Mouse (Mus musculus) heart, embryonic 12.5 days (tissue): ENCODE data around the gene Mrps21. TPM values are rescaled to one million over a fixed set of nuclear protein-coding genes. Genes with fewer than 3 reads are reported as not detected.
"Not testable (repeated sequence)": the region's sequence is repeated elsewhere in the genome, so short reads cannot be mapped to it uniquely, and the experiment has no call there.

Experiments used
- ATAC-seq: fragments of 200-750 bp; cut with Nextera tagmentation; 2 replicates; pipeline ENCODE4 v1.8.0; 2017; ENCODE audit warnings: moderate TSS enrichment, moderate library complexity; ENCODE audit not compliant: insufficient number of reproducible peaks, low FRiP score
- H3K27ac ChIP-seq: fragments of 300-500 bp; sonication (generic); 2 replicates; pipeline ENCODE4 v1.5.1; 2016; ENCODE audit warnings: mild to moderate bottlenecking, moderate library complexity; ENCODE audit not compliant: poor library complexity, severe bottlenecking
- H3K27me3 ChIP-seq: fragments of 300-500 bp; sonication (generic); replicated peaks from 2 replicates; pipeline ENCODE4 v1.6.1; 2016; ENCODE audit warnings: mild to moderate bottlenecking, moderate library complexity
- H3K36me3 ChIP-seq: fragments of 300-500 bp; sonication (generic); 2 replicates; pipeline ENCODE4 v1.6.1; 2016; ENCODE audit warnings: mild to moderate bottlenecking, moderate library complexity
- H3K4me1 ChIP-seq: fragments of 300-500 bp; sonication (generic); replicated peaks from 2 replicates; pipeline ENCODE4 v1.6.1; 2016; ENCODE audit warnings: mild to moderate bottlenecking
- H3K4me2 ChIP-seq: fragments of 300-500 bp; sonication (generic); 2 replicates; pipeline ENCODE4 v1.6.1; 2016; ENCODE audit warnings: mild to moderate bottlenecking, moderate library complexity
- H3K4me3 ChIP-seq: fragments of 300-500 bp; sonication (generic); 2 replicates; pipeline ENCODE4 v1.5.1; 2016; ENCODE audit warnings: mild to moderate bottlenecking
- H3K9ac ChIP-seq: fragments of 300-500 bp; sonication (generic); 2 replicates; pipeline ENCODE4 v1.6.1; 2016; ENCODE audit warnings: mild to moderate bottlenecking, moderate library complexity
- H3K9me3 ChIP-seq: fragments of 300-500 bp; sonication (generic); replicated peaks from 2 replicates; pipeline ENCODE4 v1.6.1; 2016; ENCODE audit warnings: mild to moderate bottlenecking, moderate library complexity
- WGBS: fragments of 180-500 bp; shearing (Covaris S2); methylation state at CpG from one replicate; pipeline ENCODE4 v1.1.7; 2016; 5-methylcytosine and 5-hydroxymethylcytosine counted together
- polyA plus RNA-seq: library from polyadenylated mRNA; unstranded; fragments of >200 nt; fragmentation: Nextera tagmentation; extraction: Ambion mirVana; gene quantifications from 2 replicates; pipeline ENCODE4 v1.2.1, GENCODE M21; 2016

Mrps21 gene
- polyA plus RNA-seq, 1 experiment from 2014 or later, result 408 TPM

GRCm38 (mm10) chr3:95866071-95866470, 5.2 kb downstream of the Mrps21 start:
- ATAC-seq, result no peak
- no peaks in the 10 kb centered on the region for H3K27me3 ChIP-seq
- WGBS, result 84% methylated on average over 5 of the region's 5 CpGs
- no peaks in the 10 kb centered on the region for H3K9me3 ChIP-seq
- peaks cover 9% of the 10 kb centered on the region for H3K4me1 ChIP-seq
- H3K36me3 ChIP-seq, result peaks cover 58% of the 10 kb centered on the region
- no peak overlapping the region for H3K4me3 ChIP-seq
- no peak overlapping the region for H3K27ac ChIP-seq
- H3K4me2 ChIP-seq, result no peak overlapping the region
- no peak overlapping the region for H3K9ac ChIP-seq

GRCm38 (mm10) chr3:95865571-95865970, 5.7 kb downstream of the Mrps21 start:
- Histone ChIP-seq H3K36me3 (peaks cover 58% of the 10 kb centered on the region), H3K9me3 (no peaks in the 10 kb centered on the region), H3K4me1 (peaks cover 7% of the 10 kb centered on the region), H3K4me2 (no peak overlapping the region), H3K27me3 (no peaks in the 10 kb centered on the region), H3K4me3 (no peak overlapping the region), H3K9ac (no peak overlapping the region), H3K27ac (no peak overlapping the region)
- WGBS, result 84% methylated on average over 20 of the region's 20 CpGs
- no peak for ATAC-seq

GRCm38 (mm10) chr3:95865050-95865449, 6.3 kb downstream of the Mrps21 start:
- Histone ChIP-seq H3K4me3 (no peak overlapping the region), H3K9ac (no peak overlapping the region), H3K4me1 (peaks cover 3% of the 10 kb centered on the region; the same call in 1 of the 2 replicates), H3K27ac (no peak overlapping the region), H3K4me2 (no peak overlapping the region), H3K9me3 (no peaks in the 10 kb centered on the region), H3K36me3 (peaks cover 56% of the 10 kb centered on the region), H3K27me3 (no peaks in the 10 kb centered on the region)
- no peak for ATAC-seq
- WGBS, result 79% methylated on average over 5 of the region's 5 CpGs

- Histone ChIP-seq H3K27ac (no peak overlapping the region), H3K4me3 (no peak overlapping the region), H3K4me1 (peaks cover 3% of the 10 kb centered on the region; the same call in 1 of the 2 replicates), H3K9ac (no peak overlapping the region), H3K36me3 (peaks cover 42% of the 10 kb centered on the region), H3K4me2 (no peak overlapping the region), H3K27me3 (no peaks in the 10 kb centered on the region), H3K9me3 (no peaks in the 10 kb centered on the region)
- ATAC-seq, result no peak
- 67% methylated on average over 7 of the region's 7 CpGs for WGBS
These were observed 7.7 kb downstream of the Mrps21 start for GRCm38 (mm10) chr3:95863578-95863977.

GRCm38 (mm10) chr3:95861796-95862195, 9.5 kb downstream of the Mrps21 start:
- no peaks in the 10 kb centered on the region for H3K9me3 ChIP-seq
- 50% methylated on average over 2 of the region's 2 CpGs for WGBS
- 0 out of 2 replicates have a peak, but pooled peaks have one; percentile 11 for ATAC-seq
- H3K36me3 ChIP-seq, result peaks cover 33% of the 10 kb centered on the region
- no peaks in the 10 kb centered on the region for H3K27me3 ChIP-seq
- H3K4me1 ChIP-seq, result peaks cover 3% of the 10 kb centered on the region; the same call in 1 of the 2 replicates
- no peak overlapping the region for H3K4me3 ChIP-seq
- H3K4me2 ChIP-seq, result no peak overlapping the region
- no peak overlapping the region for H3K9ac ChIP-seq
- H3K27ac ChIP-seq, result no peak overlapping the region

- Histone ChIP-seq H3K9me3 (no peaks in the 10 kb centered on the region), H3K27ac (no peak overlapping the region), H3K9ac (no peak overlapping the region), H3K4me1 (peaks cover 3% of the 10 kb centered on the region; the same call in 1 of the 2 replicates), H3K36me3 (peaks cover 28% of the 10 kb centered on the region), H3K27me3 (no peaks in the 10 kb centered on the region), H3K4me2 (no peak overlapping the region), H3K4me3 (no peak overlapping the region)
- ATAC-seq, result no peak
- 71% methylated on average over 10 of the region's 10 CpGs for WGBS
These were observed 10.1 kb downstream of the Mrps21 start for GRCm38 (mm10) chr3:95861216-95861615.

GRCm38 (mm10) chr3:95860323-95860722, 11.0 kb downstream of the Mrps21 start:
- ATAC-seq, result no peak
- peaks cover 24% of the 10 kb centered on the region for H3K36me3 ChIP-seq
- H3K9ac ChIP-seq, result no peak overlapping the region
- no peak overlapping the region for H3K27ac ChIP-seq
- H3K4me3 ChIP-seq, result no peak overlapping the region
- H3K9me3 ChIP-seq, result no peaks in the 10 kb centered on the region
- no peak overlapping the region for H3K4me2 ChIP-seq
- H3K4me1 ChIP-seq, result peaks cover 3% of the 10 kb centered on the region; the same call in 1 of the 2 replicates
- no peaks in the 10 kb centered on the region for H3K27me3 ChIP-seq
- 76% methylated on average over 3 of the region's 3 CpGs for WGBS

- H3K27ac ChIP-seq, H3K4me3 ChIP-seq, H3K9ac ChIP-seq, ATAC-seq, H3K4me1 ChIP-seq, H3K9me3 ChIP-seq, H3K27me3 ChIP-seq, H3K4me2 ChIP-seq: not testable (repeated sequence)
- 80% methylated on average over 3 of the region's 3 CpGs for WGBS
- peaks cover 12% of the 10 kb centered on the region for H3K36me3 ChIP-seq
These were observed 13.0 kb downstream of the Mrps21 start for GRCm38 (mm10) chr3:95858278-95858677.

- not testable (repeated sequence) for H3K9me3 ChIP-seq, ATAC-seq, H3K27ac ChIP-seq, H3K27me3 ChIP-seq, H3K4me3 ChIP-seq, H3K9ac ChIP-seq, H3K4me2 ChIP-seq, H3K4me1 ChIP-seq
- H3K36me3 ChIP-seq, result peaks cover 17% of the 10 kb centered on the region
- 77% methylated on average over 1 of the region's 1 CpGs for whole genome bisulfite sequencing
These were observed 14.3 kb downstream of the Mrps21 start for GRCm38 (mm10) chr3:95857050-95857449.

GRCm38 (mm10) chr3:95856115-95856514, 15.2 kb downstream of the Mrps21 start:
- no peaks in the 10 kb centered on the region for H3K27me3 ChIP-seq
- peak overlapping the region; percentile 65; the same call in 1 of the 2 replicates for H3K27ac ChIP-seq
- no peaks in the 10 kb centered on the region for H3K9me3 ChIP-seq
- peak overlapping the region; percentile 96 for H3K4me3 ChIP-seq
- peaks cover 2% of the 10 kb centered on the region; the same call in 1 of the 2 replicates for H3K4me1 ChIP-seq
- H3K36me3 ChIP-seq, result peaks cover 22% of the 10 kb centered on the region
- ATAC-seq, result no peak
- peak overlapping the region; percentile 95 for H3K9ac ChIP-seq
- peak overlapping the region; percentile 93 for H3K4me2 ChIP-seq
- 21% methylated on average over 7 of the region's 7 CpGs for WGBS

GRCm38 (mm10) chr3:95855502-95856089, 15.7 kb downstream of the Mrps21 start, which contains the start of gene Prpf3:
Gene Prpf3 (minus strand): TSS chr3:95855885.
- peak within 1 kb of the TSS; percentile 96 for H3K4me3 ChIP-seq
- no peaks in the 10 kb centered on the region for H3K27me3 ChIP-seq
- H3K9me3 ChIP-seq, result no peaks in the 10 kb centered on the region
- under 1% methylated on average over 56 of the region's 56 CpGs for WGBS
- peaks cover 25% of the 10 kb centered on the region for H3K36me3 ChIP-seq
- peak; percentile 98 for ATAC-seq
- peaks cover 6% of the 10 kb centered on the region for H3K4me1 ChIP-seq
- peak within 1 kb of the TSS; percentile 93 for H3K4me2 ChIP-seq
- H3K9ac ChIP-seq, result peak within 1 kb of the TSS; percentile 95
- peak within 1 kb of the TSS; percentile 78 for H3K27ac ChIP-seq

GRCm38 (mm10) chr3:95851317-95851716, 20.0 kb downstream of the Mrps21 start:
- no peak overlapping the region for H3K27ac ChIP-seq
- H3K9me3 ChIP-seq, result no peaks in the 10 kb centered on the region
- H3K4me2 ChIP-seq, result no peak overlapping the region
- no peak for ATAC-seq
- H3K27me3 ChIP-seq, result no peaks in the 10 kb centered on the region
- 86% methylated on average over 8 of the region's 8 CpGs for WGBS
- H3K9ac ChIP-seq, result no peak overlapping the region
- H3K4me1 ChIP-seq, result peaks cover 10% of the 10 kb centered on the region
- H3K4me3 ChIP-seq, result no peak overlapping the region
- H3K36me3 ChIP-seq, result peaks cover 66% of the 10 kb centered on the region
